Mouse (Mus musculus) forebrain, embryonic 13.5 days (tissue): Measurements from ENCODE around the gene Pou2af1. TPM values are rescaled to one million over a fixed set of nuclear protein-coding genes. Genes with fewer than 3 reads are reported as not detected.

Source experiments
- ATAC-seq: fragments of 200-750 bp; cut with Nextera tagmentation; 2 replicates; pipeline ENCODE4 v1.8.0; 2017
- H3K27ac ChIP-seq: fragments of 300-500 bp; sonication (generic); 2 replicates; pipeline ENCODE4 v1.5.1; 2015; ENCODE audit warnings: inconsistent platforms, mild to moderate bottlenecking, moderate library complexity
- H3K27me3 ChIP-seq: fragments of 300-500 bp; sonication (generic); 2 replicates; pipeline ENCODE4 v1.6.1; 2015; ENCODE audit warnings: mild to moderate bottlenecking, inconsistent platforms
- H3K36me3 ChIP-seq: fragments of 300-500 bp; sonication (generic); 2 replicates; pipeline ENCODE4 v1.6.1; 2015; ENCODE audit warnings: mild to moderate bottlenecking, inconsistent platforms; ENCODE audit not compliant: poor library complexity, severe bottlenecking
- H3K4me1 ChIP-seq: fragments of 300-500 bp; sonication (generic); 2 replicates; pipeline ENCODE4 v1.6.1; 2015; ENCODE audit warnings: inconsistent platforms
- H3K4me2 ChIP-seq: fragments of 300-500 bp; sonication (generic); 2 replicates; pipeline ENCODE4 v1.6.1; 2015; ENCODE audit warnings: inconsistent platforms, mild to moderate bottlenecking, moderate library complexity
- H3K4me3 ChIP-seq: fragments of 300-500 bp; sonication (generic); 2 replicates; pipeline ENCODE4 v1.5.1; 2015; ENCODE audit warnings: mild to moderate bottlenecking, inconsistent platforms
- H3K9ac ChIP-seq: fragments of 300-500 bp; sonication (generic); 2 replicates; pipeline ENCODE4 v1.6.1; 2015; ENCODE audit warnings: mild to moderate bottlenecking, inconsistent platforms
- H3K9me3 ChIP-seq: fragments of 300-500 bp; sonication (generic); replicated peaks from 2 replicates; pipeline ENCODE4 v1.6.1; 2016; ENCODE audit warnings: inconsistent platforms
- WGBS: fragments of 180-500 bp; shearing (Covaris S2); methylation state at CpG from one replicate; pipeline ENCODE4 v1.1.7; 2015; 5-methylcytosine and 5-hydroxymethylcytosine counted together
- polyA plus RNA-seq: library from polyadenylated mRNA; unstranded; fragments of >200 nt; fragmentation: Nextera tagmentation; extraction: Ambion mirVana; gene quantifications from 2 replicates; pipeline ENCODE4 v1.2.1, GENCODE M21; 2015

Gene Pou2af1
- polyA plus RNA-seq: 0.06 and 0.09 TPM in 2 replicates

DNA sequence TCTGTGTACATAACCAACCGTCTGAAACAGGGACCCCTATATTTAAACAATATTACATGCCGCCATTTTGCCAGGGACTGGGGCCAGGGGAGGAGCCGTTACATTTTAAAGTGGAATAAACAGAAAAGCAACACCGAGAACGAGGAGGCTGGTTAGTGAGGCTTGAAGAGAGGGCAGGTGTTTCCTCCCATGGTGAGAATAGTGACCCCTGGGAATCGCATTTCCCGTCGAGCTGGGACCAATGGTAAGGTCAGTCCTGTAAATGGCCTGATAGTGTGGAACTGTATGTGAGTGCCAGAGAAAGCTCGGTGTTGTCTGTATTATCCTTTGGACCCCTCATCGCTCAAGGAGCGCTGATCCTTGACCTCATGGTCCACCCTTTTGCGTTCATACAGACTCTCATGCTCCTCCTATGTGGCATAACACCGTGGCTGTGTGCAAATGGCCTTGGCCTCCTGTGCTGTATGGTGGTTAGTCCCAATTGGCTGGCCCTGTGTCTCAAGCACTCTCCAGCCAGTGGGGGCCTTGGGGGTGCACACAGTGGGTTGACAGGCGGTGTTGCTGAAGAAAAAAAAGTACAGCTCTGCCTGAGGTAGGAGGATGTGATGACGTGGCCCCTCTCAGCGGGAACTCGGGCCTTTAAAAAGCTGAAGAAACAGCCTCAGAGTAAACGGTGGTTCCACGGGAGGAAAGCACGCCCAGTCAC, at the start of gene Pou2af1:
TSS of gene Pou2af1 (plus strand) at position 686 of the 706 bp plus-strand sequence.
- no peak within 1 kb of the TSS for H3K4me3 ChIP-seq
- no peaks in the 10 kb centered on the region for H3K4me1 ChIP-seq
- H3K27ac ChIP-seq: no peak within 1 kb of the TSS
- ATAC-seq: no peak
- H3K9ac ChIP-seq: no peak within 1 kb of the TSS
- H3K4me2 ChIP-seq: no peak within 1 kb of the TSS
- no peaks in the 10 kb centered on the region for H3K27me3 ChIP-seq
- 87% methylated on average over 20 of the region's 20 CpGs for WGBS
- no peaks in the 10 kb centered on the region for H3K36me3 ChIP-seq
- H3K9me3 ChIP-seq: no peaks in the 10 kb centered on the region

DNA sequence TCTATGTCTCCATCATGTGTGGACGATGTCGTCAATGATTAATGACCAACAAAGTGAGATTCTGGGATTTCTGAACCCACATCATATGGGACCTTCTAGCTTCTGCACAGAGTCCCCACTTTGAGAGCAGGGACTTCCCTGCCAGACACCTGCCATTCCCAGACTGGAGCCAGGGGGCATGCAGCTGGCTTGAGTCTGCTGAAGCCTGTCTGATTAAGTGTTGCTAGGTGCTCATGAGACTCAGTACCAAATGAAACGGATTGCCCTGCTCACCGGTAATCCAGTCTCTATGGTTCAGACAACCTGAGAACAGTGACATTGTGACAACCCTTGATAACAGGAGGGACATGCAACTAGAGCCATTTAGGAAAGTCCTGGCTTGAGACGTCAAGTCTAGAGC, 49.5 kb upstream of the Pou2af1 start:
- no peak overlapping the region for H3K27ac ChIP-seq
- no peaks in the 10 kb centered on the region; the same call in 1 of the 2 replicates for H3K4me1 ChIP-seq
- H3K9ac ChIP-seq: no peak overlapping the region
- no peak overlapping the region for H3K4me3 ChIP-seq
- H3K36me3 ChIP-seq: no peaks in the 10 kb centered on the region
- H3K4me2 ChIP-seq: no peak overlapping the region
- H3K27me3 ChIP-seq: peaks cover 9% of the 10 kb centered on the region; the same call in 1 of the 2 replicates
- ATAC-seq: no peak
- WGBS: 89% methylated on average over 5 of the region's 5 CpGs
- no peaks in the 10 kb centered on the region for H3K9me3 ChIP-seq

GRCm38 (mm10) chr9:51165312-51166180, 48.0 kb upstream of the Pou2af1 start, which contains the start of gene Gm32742:
Gm32742 (minus strand) TSS chr9:51165517.
- Histone ChIP-seq H3K36me3 (no peaks in the 10 kb centered on the region), H3K4me3 (no peak within 1 kb of the TSS), H3K27ac (no peak within 1 kb of the TSS), H3K9ac (no peak within 1 kb of the TSS), H3K27me3 (0 out of 2 replicates have a peak, but pooled peaks cover 7% of the 10 kb centered on the region), H3K4me2 (no peak within 1 kb of the TSS), H3K4me1 (no peaks in the 10 kb centered on the region; the same call in 1 of the 2 replicates), H3K9me3 (no peaks in the 10 kb centered on the region)
- 0 out of 2 replicates have a peak, but pooled peaks have one; percentile 6 for ATAC-seq
- 44% methylated on average over 6 of the region's 6 CpGs for WGBS

- no peaks in the 10 kb centered on the region for H3K9me3 ChIP-seq
- WGBS: 52% methylated on average over 11 of the region's 11 CpGs
- no peak overlapping the region for H3K4me2 ChIP-seq
- no peak overlapping the region for H3K4me3 ChIP-seq
- no peaks in the 10 kb centered on the region; the same call in 1 of the 2 replicates for H3K4me1 ChIP-seq
- no peaks in the 10 kb centered on the region for H3K36me3 ChIP-seq
- no peaks in the 10 kb centered on the region for H3K27me3 ChIP-seq
- no peak overlapping the region for H3K27ac ChIP-seq
- no peak for ATAC-seq
- H3K9ac ChIP-seq: no peak overlapping the region
These were observed 45.6 kb upstream of the Pou2af1 start for GRCm38 (mm10) chr9:51167954-51168353.

GRCm38 (mm10) chr9:51168698-51169097, 44.8 kb upstream of the Pou2af1 start:
- Histone ChIP-seq H3K36me3 (no peaks in the 10 kb centered on the region), H3K27ac (no peak overlapping the region), H3K9me3 (no peaks in the 10 kb centered on the region), H3K4me2 (no peak overlapping the region), H3K4me1 (no peaks in the 10 kb centered on the region; the same call in 1 of the 2 replicates), H3K27me3 (no peaks in the 10 kb centered on the region), H3K4me3 (no peak overlapping the region), H3K9ac (no peak overlapping the region)
- no peak for ATAC-seq
- WGBS: 72% methylated on average over 5 of the region's 5 CpGs

GRCm38 (mm10) chr9:51169133-51169532, 44.4 kb upstream of the Pou2af1 start:
- no peak for ATAC-seq
- Histone ChIP-seq H3K4me2 (no peak overlapping the region), H3K4me3 (no peak overlapping the region), H3K9ac (no peak overlapping the region), H3K27me3 (no peaks in the 10 kb centered on the region), H3K36me3 (no peaks in the 10 kb centered on the region), H3K27ac (no peak overlapping the region), H3K4me1 (no peaks in the 10 kb centered on the region; the same call in 1 of the 2 replicates), H3K9me3 (no peaks in the 10 kb centered on the region)
- WGBS: 88% methylated on average over 7 of the region's 7 CpGs

DNA sequence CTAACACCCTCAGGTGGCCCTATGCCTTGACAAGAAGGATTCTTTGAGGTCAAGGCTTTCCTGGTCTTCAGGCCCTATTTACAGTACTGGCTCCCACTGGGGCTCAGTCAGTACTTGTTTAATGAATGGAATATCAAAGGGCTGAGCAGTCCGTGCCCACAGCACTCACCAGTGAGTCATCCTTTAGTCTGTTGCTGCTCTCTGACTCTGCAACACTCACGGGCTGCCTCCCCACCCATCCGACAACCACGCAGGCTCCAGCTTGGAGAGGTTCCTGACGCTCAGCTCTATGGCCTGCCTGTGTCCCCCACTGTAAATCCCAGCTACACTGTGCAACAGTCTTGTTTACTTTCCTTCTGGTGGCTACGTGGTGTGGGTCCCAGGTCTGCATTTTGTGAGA, 43.2 kb upstream of the Pou2af1 start:
- Histone ChIP-seq H3K4me1 (no peaks in the 10 kb centered on the region; the same call in 1 of the 2 replicates), H3K4me2 (no peak overlapping the region), H3K9me3 (no peaks in the 10 kb centered on the region), H3K27ac (no peak overlapping the region), H3K36me3 (no peaks in the 10 kb centered on the region), H3K27me3 (no peaks in the 10 kb centered on the region), H3K4me3 (no peak overlapping the region), H3K9ac (no peak overlapping the region)
- ATAC-seq: no peak
- 80% methylated on average over 6 of the region's 6 CpGs for WGBS

GRCm38 (mm10) chr9:51174890-51175464, 38.5 kb upstream of the Pou2af1 start:
- 54% methylated on average over 8 of the region's 8 CpGs for WGBS
- H3K27me3 ChIP-seq: no peaks in the 10 kb centered on the region
- no peaks in the 10 kb centered on the region for H3K9me3 ChIP-seq
- no peak for ATAC-seq
- no peaks in the 10 kb centered on the region for H3K36me3 ChIP-seq
- H3K9ac ChIP-seq: no peak overlapping the region
- H3K4me3 ChIP-seq: no peak overlapping the region
- H3K4me2 ChIP-seq: no peak overlapping the region
- H3K4me1 ChIP-seq: no peaks in the 10 kb centered on the region
- no peak overlapping the region for H3K27ac ChIP-seq

DNA sequence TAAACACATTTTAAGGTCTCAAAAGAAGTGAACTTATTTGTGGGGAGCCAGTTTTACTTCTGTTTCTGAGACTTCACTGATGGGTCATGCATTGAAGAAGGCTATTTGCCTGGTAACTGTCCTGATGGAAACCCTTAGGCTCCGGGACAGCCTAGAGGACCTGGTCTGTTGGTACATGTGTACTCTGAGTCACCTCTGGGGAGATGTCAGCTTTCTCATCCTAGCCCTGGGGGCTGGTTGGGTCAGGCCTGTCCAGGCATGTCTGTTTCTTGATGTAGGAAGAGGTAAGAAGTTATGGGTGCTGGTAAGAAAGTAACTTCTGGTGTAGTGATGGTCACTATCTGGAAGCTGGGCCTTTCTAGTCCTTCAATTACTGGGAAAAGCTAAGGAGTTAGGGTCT, 37.8 kb upstream of the Pou2af1 start:
- no peak for ATAC-seq
- Histone ChIP-seq H3K9me3 (no peaks in the 10 kb centered on the region), H3K4me2 (no peak overlapping the region), H3K27ac (no peak overlapping the region), H3K4me3 (no peak overlapping the region), H3K4me1 (no peaks in the 10 kb centered on the region), H3K9ac (no peak overlapping the region), H3K27me3 (no peaks in the 10 kb centered on the region), H3K36me3 (no peaks in the 10 kb centered on the region)
- WGBS: 100% methylated on average over 1 of the region's 1 CpGs

GRCm38 (mm10) chr9:51178297-51178696, 35.2 kb upstream of the Pou2af1 start:
- ATAC-seq: no peak
- 86% methylated on average over 1 of the region's 1 CpGs for WGBS
- Histone ChIP-seq H3K27ac (no peak overlapping the region), H3K4me1 (no peaks in the 10 kb centered on the region), H3K36me3 (no peaks in the 10 kb centered on the region), H3K27me3 (no peaks in the 10 kb centered on the region), H3K9me3 (no peaks in the 10 kb centered on the region), H3K4me3 (no peak overlapping the region), H3K9ac (no peak overlapping the region), H3K4me2 (no peak overlapping the region)

GRCm38 (mm10) chr9:51180621-51181020, 32.9 kb upstream of the Pou2af1 start:
- no peaks in the 10 kb centered on the region for H3K4me1 ChIP-seq
- H3K36me3 ChIP-seq: no peaks in the 10 kb centered on the region
- no peak overlapping the region for H3K9ac ChIP-seq
- H3K27me3 ChIP-seq: no peaks in the 10 kb centered on the region
- H3K4me2 ChIP-seq: no peak overlapping the region
- no peaks in the 10 kb centered on the region for H3K9me3 ChIP-seq
- H3K4me3 ChIP-seq: no peak overlapping the region
- ATAC-seq: no peak
- 57% methylated on average over 5 of the region's 5 CpGs for WGBS
- H3K27ac ChIP-seq: no peak overlapping the region
